Mouse (Mus musculus): Measurements from ENCODE around the gene Ttf2. TPM values are rescaled to one million over a fixed set of nuclear protein-coding genes. Genes with fewer than 3 reads are reported as not detected.

Gene Ttf2
- polyA plus RNA-seq (2015; fragmentation: Nextera tagmentation; extraction: Ambion mirVana): 12.6 and 13.1 TPM in 2 replicates

GRCm38 (mm10) chr3:100969176-100969917, at the start of gene Ttf2:
Gene Ttf2 (minus strand): TSS chr3:100969663.
- peak within 1 kb of the TSS; percentile 68 for H3K4me3 ChIP-seq (replicated peaks)
- no peaks in the 10 kb centered on the region for H3K36me3 ChIP-seq
- H3K27me3 ChIP-seq (replicated peaks): no peaks in the 10 kb centered on the region
- no peaks in the 10 kb centered on the region for H3K9me3 ChIP-seq
- peak within 1 kb of the TSS; percentile 63 for H3K9ac ChIP-seq
- WGBS: under 1% methylated on average over 40 of the region's 40 CpGs
- ATAC-seq: peak; percentile 100
- H3K4me2 ChIP-seq (replicated peaks): peak within 1 kb of the TSS; percentile 75
- 0 out of 2 replicates have a peak, but pooled peaks cover 4% of the 10 kb centered on the region for H3K4me1 ChIP-seq (replicated peaks)
- H3K27ac ChIP-seq: no peak within 1 kb of the TSS

GRCm38 (mm10) chr3:101018494-101018893, 49.0 kb upstream of the Ttf2 start:
- ATAC-seq: 0 out of 2 replicates have a peak, but pooled peaks have one; percentile 24
- peaks cover 13% of the 10 kb centered on the region; the same call in 1 of the 2 replicates for H3K4me1 ChIP-seq (replicated peaks)
- WGBS: 65% methylated on average over 6 of the region's 6 CpGs
- H3K9ac ChIP-seq: no peak overlapping the region
- H3K36me3 ChIP-seq: no peaks in the 10 kb centered on the region
- H3K9me3 ChIP-seq: no peaks in the 10 kb centered on the region
- no peaks in the 10 kb centered on the region for H3K27me3 ChIP-seq (replicated peaks)
- no peak overlapping the region for H3K27ac ChIP-seq
- no peak overlapping the region for H3K4me3 ChIP-seq (replicated peaks)
- no peak overlapping the region for H3K4me2 ChIP-seq (replicated peaks)

GRCm38 (mm10) chr3:101016050-101016449, 46.6 kb upstream of the Ttf2 start:
- H3K36me3 ChIP-seq: no peaks in the 10 kb centered on the region
- 68% methylated on average over 7 of the region's 7 CpGs for WGBS

GRCm38 (mm10) chr3:101015254-101015653, 45.8 kb upstream of the Ttf2 start:
- H3K4me1 ChIP-seq (replicated peaks): peaks cover 15% of the 10 kb centered on the region; the same call in 1 of the 2 replicates
- 47% methylated on average over 4 of the region's 4 CpGs for WGBS
- ATAC-seq: no peak
- H3K4me2 ChIP-seq (replicated peaks): no peak overlapping the region
- no peaks in the 10 kb centered on the region for H3K36me3 ChIP-seq
- no peak overlapping the region for H3K4me3 ChIP-seq (replicated peaks)
- H3K9ac ChIP-seq: no peak overlapping the region
- H3K27me3 ChIP-seq (replicated peaks): no peaks in the 10 kb centered on the region
- no peaks in the 10 kb centered on the region for H3K9me3 ChIP-seq
- H3K27ac ChIP-seq: no peak overlapping the region

More at GRCm38 (mm10) chr3:101016050-101016449, 46.6 kb upstream of the Ttf2 start:
- Histone ChIP-seq H3K9me3 (no peaks in the 10 kb centered on the region), H3K4me3 (replicated peaks) (no peak overlapping the region), H3K4me1 (replicated peaks) (peaks cover 15% of the 10 kb centered on the region; the same call in 1 of the 2 replicates), H3K27ac (no peak overlapping the region), H3K27me3 (replicated peaks) (no peaks in the 10 kb centered on the region), H3K4me2 (replicated peaks) (no peak overlapping the region), H3K9ac (no peak overlapping the region)
- ATAC-seq: no peak

- WGBS: 90% methylated on average over 3 of the region's 3 CpGs
- Histone ChIP-seq H3K27me3 (replicated peaks) (no peaks in the 10 kb centered on the region), H3K36me3 (no peaks in the 10 kb centered on the region), H3K4me1 (replicated peaks) (peaks cover 15% of the 10 kb centered on the region; the same call in 1 of the 2 replicates), H3K9ac (no peak overlapping the region), H3K4me3 (replicated peaks) (no peak overlapping the region), H3K4me2 (replicated peaks) (no peak overlapping the region), H3K9me3 (no peaks in the 10 kb centered on the region), H3K27ac (no peak overlapping the region)
- no peak for ATAC-seq
These were observed 44.1 kb upstream of the Ttf2 start for GRCm38 (mm10) chr3:101013536-101013935.

GRCm38 (mm10) chr3:101013005-101013404, 43.5 kb upstream of the Ttf2 start:
- Histone ChIP-seq H3K27ac (no peak overlapping the region), H3K36me3 (no peaks in the 10 kb centered on the region), H3K4me2 (replicated peaks) (no peak overlapping the region), H3K27me3 (replicated peaks) (no peaks in the 10 kb centered on the region), H3K9ac (no peak overlapping the region), H3K9me3 (no peaks in the 10 kb centered on the region), H3K4me3 (replicated peaks) (no peak overlapping the region), H3K4me1 (replicated peaks) (peaks cover 15% of the 10 kb centered on the region; the same call in 1 of the 2 replicates)
- ATAC-seq: no peak
- WGBS: 90% methylated on average over 10 of the region's 10 CpGs

- WGBS: 87% methylated on average over 8 of the region's 8 CpGs
- Histone ChIP-seq H3K4me1 (replicated peaks) (peaks cover 15% of the 10 kb centered on the region; the same call in 1 of the 2 replicates), H3K36me3 (no peaks in the 10 kb centered on the region), H3K9me3 (no peaks in the 10 kb centered on the region), H3K4me3 (replicated peaks) (no peak overlapping the region), H3K4me2 (replicated peaks) (no peak overlapping the region), H3K27ac (no peak overlapping the region), H3K27me3 (replicated peaks) (no peaks in the 10 kb centered on the region), H3K9ac (no peak overlapping the region)
- ATAC-seq: no peak
These were observed 43.1 kb upstream of the Ttf2 start for GRCm38 (mm10) chr3:101012597-101012996.

- peak; percentile 48; the same call in 1 of the 2 replicates for ATAC-seq
- H3K9ac ChIP-seq: no peak overlapping the region
These were observed 42.7 kb upstream of the Ttf2 start for GRCm38 (mm10) chr3:101012131-101012571.

GRCm38 (mm10) chr3:101011203-101011600, 41.7 kb upstream of the Ttf2 start:
- Histone ChIP-seq H3K9me3 (no peaks in the 10 kb centered on the region), H3K27me3 (replicated peaks) (no peaks in the 10 kb centered on the region), H3K9ac (no peak overlapping the region), H3K4me1 (replicated peaks) (peaks cover 15% of the 10 kb centered on the region; the same call in 1 of the 2 replicates), H3K4me3 (replicated peaks) (no peak overlapping the region), H3K4me2 (replicated peaks) (no peak overlapping the region), H3K27ac (no peak overlapping the region), H3K36me3 (no peaks in the 10 kb centered on the region)
- ATAC-seq: no peak
- WGBS: 55% methylated on average over 5 of the region's 5 CpGs

More at GRCm38 (mm10) chr3:101012131-101012571, 42.7 kb upstream of the Ttf2 start:
- 49% methylated on average over 10 of the region's 10 CpGs for WGBS
- H3K27me3 ChIP-seq (replicated peaks): no peaks in the 10 kb centered on the region
- H3K27ac ChIP-seq: no peak overlapping the region
- H3K4me2 ChIP-seq (replicated peaks): no peak overlapping the region
- peaks cover 15% of the 10 kb centered on the region; the same call in 1 of the 2 replicates for H3K4me1 ChIP-seq (replicated peaks)
- no peak overlapping the region for H3K4me3 ChIP-seq (replicated peaks)
- H3K36me3 ChIP-seq: no peaks in the 10 kb centered on the region
- no peaks in the 10 kb centered on the region for H3K9me3 ChIP-seq

- Histone ChIP-seq H3K27ac (no peak overlapping the region), H3K9me3 (no peaks in the 10 kb centered on the region), H3K4me3 (replicated peaks) (no peak overlapping the region), H3K9ac (no peak overlapping the region), H3K36me3 (no peaks in the 10 kb centered on the region), H3K4me1 (replicated peaks) (0 out of 2 replicates have a peak, but pooled peaks cover 10% of the 10 kb centered on the region), H3K4me2 (replicated peaks) (no peak overlapping the region), H3K27me3 (replicated peaks) (no peaks in the 10 kb centered on the region)
- WGBS: 75% methylated on average over 4 of the region's 4 CpGs
- ATAC-seq: peak; percentile 66
These were observed 41.2 kb upstream of the Ttf2 start for GRCm38 (mm10) chr3:101010589-101011202.

- 71% methylated on average over 5 of the region's 5 CpGs for WGBS
- H3K9me3 ChIP-seq: no peaks in the 10 kb centered on the region
- H3K36me3 ChIP-seq: no peaks in the 10 kb centered on the region
- 0 out of 2 replicates have a peak, but pooled peaks cover 1% of the 10 kb centered on the region for H3K4me1 ChIP-seq (replicated peaks)
- no peak overlapping the region for H3K4me2 ChIP-seq (replicated peaks)
- no peak overlapping the region for H3K27ac ChIP-seq
- H3K27me3 ChIP-seq (replicated peaks): no peaks in the 10 kb centered on the region
- no peak overlapping the region for H3K4me3 ChIP-seq (replicated peaks)
- ATAC-seq: no peak
- H3K9ac ChIP-seq: no peak overlapping the region
These were observed 37.8 kb upstream of the Ttf2 start for GRCm38 (mm10) chr3:101007112-101007782.

- no peak for ATAC-seq
- Histone ChIP-seq H3K4me3 (replicated peaks) (no peak overlapping the region), H3K27me3 (replicated peaks) (no peaks in the 10 kb centered on the region), H3K4me1 (replicated peaks) (no peaks in the 10 kb centered on the region), H3K27ac (no peak overlapping the region), H3K36me3 (no peaks in the 10 kb centered on the region), H3K4me2 (replicated peaks) (no peak overlapping the region), H3K9me3 (no peaks in the 10 kb centered on the region), H3K9ac (no peak overlapping the region)
- 71% methylated on average over 6 of the region's 6 CpGs for WGBS
These were observed 35.9 kb upstream of the Ttf2 start for GRCm38 (mm10) chr3:101005392-101005791.
